Mouse (Mus musculus) intestine, embryonic 15.5 days (tissue): ENCODE data around the gene B9d2. TPM values are rescaled to one million over a fixed set of nuclear protein-coding genes. Genes with fewer than 3 reads are reported as not detected.
A peak's percentile ranks its signal among the peaks of the same experiment; 100 is the strongest.

Experiments
- ATAC-seq: fragments of 200-750 bp; cut with Nextera tagmentation; 2 replicates; pipeline ENCODE4 v1.8.0; 2017; ENCODE audit warnings: moderate TSS enrichment, moderate library complexity
- H3K27ac ChIP-seq: fragments of 300-500 bp; sonication (generic); 2 replicates; pipeline ENCODE4 v1.5.1; 2015; ENCODE audit warnings: mild to moderate bottlenecking, inconsistent platforms
- H3K27me3 ChIP-seq: fragments of 300-500 bp; sonication (generic); replicated peaks from 2 replicates; pipeline ENCODE4 v1.6.1; 2015; ENCODE audit warnings: inconsistent platforms
- H3K36me3 ChIP-seq: fragments of 300-500 bp; sonication (generic); 2 replicates; pipeline ENCODE4 v1.6.1; 2015; ENCODE audit warnings: inconsistent platforms
- H3K4me1 ChIP-seq: fragments of 300-500 bp; sonication (generic); replicated peaks from 2 replicates; pipeline ENCODE4 v1.6.1; 2015; ENCODE audit warnings: inconsistent platforms
- H3K4me2 ChIP-seq: fragments of 300-500 bp; sonication (generic); replicated peaks from 2 replicates; pipeline ENCODE4 v1.6.1; 2015; ENCODE audit warnings: mild to moderate bottlenecking, inconsistent platforms
- H3K4me3 ChIP-seq: fragments of 300-500 bp; sonication (generic); replicated peaks from 2 replicates; pipeline ENCODE4 v1.5.1; 2015; ENCODE audit warnings: inconsistent platforms
- H3K9ac ChIP-seq: fragments of 300-500 bp; sonication (generic); 2 replicates; pipeline ENCODE4 v1.6.1; 2015; ENCODE audit warnings: inconsistent platforms
- H3K9me3 ChIP-seq: fragments of 300-500 bp; sonication (generic); 2 replicates; pipeline ENCODE4 v1.6.1; 2016; ENCODE audit warnings: inconsistent platforms
- WGBS: fragments of 180-500 bp; shearing (Covaris S2); methylation state at CpG from one replicate; pipeline ENCODE4 v1.1.7; 2015; 5-methylcytosine and 5-hydroxymethylcytosine counted together
- polyA plus RNA-seq: library from polyadenylated mRNA; unstranded; fragments of >200 nt; fragmentation: Nextera tagmentation; extraction: Ambion mirVana; gene quantifications from 2 replicates; pipeline ENCODE4 v1.2.1, GENCODE M21; 2015

Gene B9d2
- polyA plus RNA-seq, 1 experiment from 2014 or later: 22.4 TPM

- no peak for ATAC-seq
- no peaks in the 10 kb centered on the region for H3K9me3 ChIP-seq
- no peak overlapping the region for H3K4me3 ChIP-seq
- H3K36me3 ChIP-seq: no peaks in the 10 kb centered on the region
- peak overlapping the region; percentile 26; the same call in 1 of the 2 replicates for H3K9ac ChIP-seq
- WGBS: 44% methylated on average over 6 of the region's 6 CpGs
- peaks cover 14% of the 10 kb centered on the region for H3K4me1 ChIP-seq
- no peak overlapping the region for H3K27ac ChIP-seq
- peak overlapping the region; percentile 73; the same call in 1 of the 2 replicates for H3K4me2 ChIP-seq
- H3K27me3 ChIP-seq: peaks cover 26% of the 10 kb centered on the region
These were observed 5.2 kb upstream of the B9d2 start for GRCm38 (mm10) chr7:25675405-25675804.

- H3K27me3 ChIP-seq: peaks cover 26% of the 10 kb centered on the region
- no peak overlapping the region for H3K9ac ChIP-seq
- no peak for ATAC-seq
- no peak overlapping the region for H3K27ac ChIP-seq
- H3K4me2 ChIP-seq: no peak overlapping the region
- no peaks in the 10 kb centered on the region for H3K9me3 ChIP-seq
- H3K4me3 ChIP-seq: no peak overlapping the region
- 53% methylated on average over 15 of the region's 15 CpGs for WGBS
- H3K4me1 ChIP-seq: peaks cover 15% of the 10 kb centered on the region
- H3K36me3 ChIP-seq: no peaks in the 10 kb centered on the region
These were observed 4.3 kb upstream of the B9d2 start for GRCm38 (mm10) chr7:25676085-25676781.

- H3K4me2 ChIP-seq: no peak overlapping the region
- H3K9me3 ChIP-seq: no peaks in the 10 kb centered on the region
- peaks cover 26% of the 10 kb centered on the region for H3K27me3 ChIP-seq
- H3K36me3 ChIP-seq: no peaks in the 10 kb centered on the region
- ATAC-seq: no peak
- H3K4me1 ChIP-seq: peaks cover 17% of the 10 kb centered on the region
- 91% methylated on average over 7 of the region's 7 CpGs for WGBS
- H3K9ac ChIP-seq: no peak overlapping the region
- H3K4me3 ChIP-seq: no peak overlapping the region
- no peak overlapping the region for H3K27ac ChIP-seq
These were observed 3.6 kb upstream of the B9d2 start for GRCm38 (mm10) chr7:25677013-25677412.

- ATAC-seq: no peak
- no peaks in the 10 kb centered on the region for H3K9me3 ChIP-seq
- H3K36me3 ChIP-seq: no peaks in the 10 kb centered on the region
- peak overlapping the region; percentile 70 for H3K4me2 ChIP-seq
- 13% methylated on average over 6 of the region's 6 CpGs for whole genome bisulfite sequencing
- peak overlapping the region; percentile 70 for H3K4me3 ChIP-seq
- H3K9ac ChIP-seq: no peak overlapping the region
- H3K4me1 ChIP-seq: peaks cover 12% of the 10 kb centered on the region
- H3K27ac ChIP-seq: peak overlapping the region; percentile 93; the same call in 1 of the 2 replicates
- peaks cover 7% of the 10 kb centered on the region for H3K27me3 ChIP-seq
These were observed 609 bp upstream of the B9d2 start for GRCm38 (mm10) chr7:25679971-25680370.

- Histone ChIP-seq H3K4me2 (peak overlapping the region; percentile 70), H3K27ac (no peak overlapping the region), H3K36me3 (no peaks in the 10 kb centered on the region), H3K4me3 (peak overlapping the region; percentile 70), H3K27me3 (no peaks in the 10 kb centered on the region; the same call in 1 of the 2 replicates), H3K9me3 (no peaks in the 10 kb centered on the region), H3K4me1 (peaks cover 14% of the 10 kb centered on the region; the same call in 1 of the 2 replicates), H3K9ac (no peak overlapping the region)
- 60% methylated on average over 15 of the region's 15 CpGs for WGBS
- ATAC-seq: no peak; the same call in 1 of the 2 replicates
These were observed 1.0 kb downstream of the B9d2 start for GRCm38 (mm10) chr7:25681341-25682231.

- no peak overlapping the region for H3K4me3 ChIP-seq
- H3K4me2 ChIP-seq: no peak overlapping the region
- no peak for ATAC-seq
- H3K36me3 ChIP-seq: no peaks in the 10 kb centered on the region
- no peaks in the 10 kb centered on the region for H3K9me3 ChIP-seq
- 55% methylated on average over 7 of the region's 7 CpGs for WGBS
- H3K27me3 ChIP-seq: peaks cover 7% of the 10 kb centered on the region; the same call in 1 of the 2 replicates
- H3K27ac ChIP-seq: no peak overlapping the region
- peaks cover 31% of the 10 kb centered on the region for H3K4me1 ChIP-seq
- no peak overlapping the region for H3K9ac ChIP-seq
These were observed 3.0 kb downstream of the B9d2 start for GRCm38 (mm10) chr7:25683474-25684180.

- Histone ChIP-seq H3K27ac (no peak overlapping the region), H3K4me3 (no peak overlapping the region), H3K9me3 (no peaks in the 10 kb centered on the region), H3K36me3 (no peaks in the 10 kb centered on the region), H3K9ac (no peak overlapping the region), H3K27me3 (peaks cover 7% of the 10 kb centered on the region; the same call in 1 of the 2 replicates), H3K4me2 (no peak overlapping the region), H3K4me1 (peaks cover 36% of the 10 kb centered on the region)
- WGBS: 86% methylated on average over 6 of the region's 6 CpGs
- no peak for ATAC-seq
These were observed 4.1 kb downstream of the B9d2 start for GRCm38 (mm10) chr7:25684659-25685058.

- Histone ChIP-seq H3K27me3 (peaks cover 7% of the 10 kb centered on the region; the same call in 1 of the 2 replicates), H3K9ac (0 out of 2 replicates have a peak overlapping the region, but pooled peaks have one; percentile 8), H3K27ac (0 out of 2 replicates have a peak overlapping the region, but pooled peaks have one; percentile 85), H3K4me3 (peak overlapping the region; percentile 70), H3K9me3 (no peaks in the 10 kb centered on the region), H3K4me1 (peaks cover 35% of the 10 kb centered on the region), H3K36me3 (no peaks in the 10 kb centered on the region), H3K4me2 (peak overlapping the region; percentile 97)
- 74% methylated on average over 21 of the region's 21 CpGs for WGBS
- no peak for ATAC-seq
These were observed 5.4 kb downstream of the B9d2 start for GRCm38 (mm10) chr7:25685926-25686470.

GRCm38 (mm10) chr7:25686680-25687531, 6.3 kb downstream of the B9d2 start, which contains the start of gene Tgfb1:
Tgfb1 (plus strand) TSS chr7:25687002.
- ATAC-seq: peak; percentile 52
- peak within 1 kb of the TSS; percentile 70 for H3K4me3 ChIP-seq
- H3K36me3 ChIP-seq: no peaks in the 10 kb centered on the region
- peak within 1 kb of the TSS; percentile 85 for H3K27ac ChIP-seq
- H3K4me1 ChIP-seq: peaks cover 32% of the 10 kb centered on the region
- H3K4me2 ChIP-seq: peak within 1 kb of the TSS; percentile 97
- under 1% methylated on average over 45 of the region's 69 CpGs for WGBS
- H3K27me3 ChIP-seq: peaks cover 7% of the 10 kb centered on the region; the same call in 1 of the 2 replicates
- peak within 1 kb of the TSS; percentile 76 for H3K9ac ChIP-seq
- H3K9me3 ChIP-seq: no peaks in the 10 kb centered on the region

- Histone ChIP-seq H3K9ac (peak overlapping the region; percentile 76), H3K4me2 (peak overlapping the region; percentile 97), H3K4me3 (peak overlapping the region; percentile 70), H3K9me3 (no peaks in the 10 kb centered on the region), H3K36me3 (no peaks in the 10 kb centered on the region), H3K27me3 (peaks cover 7% of the 10 kb centered on the region; the same call in 1 of the 2 replicates), H3K4me1 (peaks cover 32% of the 10 kb centered on the region), H3K27ac (0 out of 2 replicates have a peak overlapping the region, but pooled peaks have one; percentile 85)
- no peak; the same call in 1 of the 2 replicates for ATAC-seq
- WGBS: under 1% methylated on average over 47 of the region's 47 CpGs
These were observed 7.3 kb downstream of the B9d2 start for GRCm38 (mm10) chr7:25687811-25688401.
